Mouse (Mus musculus) hindbrain, embryonic 13.5 days (tissue): ENCODE data around the gene Brk1. TPM values are rescaled to one million over a fixed set of nuclear protein-coding genes. Genes with fewer than 3 reads are reported as not detected.

Experiments used
- polyA plus RNA-seq: library from polyadenylated mRNA; unstranded; fragments of >200 nt; fragmentation: Nextera tagmentation; extraction: Ambion mirVana; gene quantifications from 2 replicates; pipeline ENCODE4 v1.2.1, GENCODE M21; 2015

Gene Brk1
- polyA plus RNA-seq, 1 experiment from 2014 or later: 235 TPM

Other genes with a start within 250 kb of the Brk1 start
- gene Tada3, start 226.9 kb upstream of the Brk1 start, polyA plus RNA-seq: 70.0 and 70.6 TPM in 2 replicates
- 416 and 430 TPM in 2 replicates for gene Arpc4, start 226.7 kb upstream of the Brk1 start, polyA plus RNA-seq
- gene Ttll3, start 215.5 kb upstream of the Brk1 start, polyA plus RNA-seq: 11.8 TPM in 2 replicates
- gene Rpusd3, start 185.4 kb upstream of the Brk1 start, polyA plus RNA-seq: 17.5 and 19.5 TPM in 2 replicates
- gene Cidec, start 169.0 kb upstream of the Brk1 start, polyA plus RNA-seq: not detected in 2 replicates
- 92.9 and 96.9 TPM in 2 replicates for gene Jagn1, start 162.2 kb upstream of the Brk1 start, polyA plus RNA-seq
- gene Il17re, start 146.3 kb upstream of the Brk1 start, polyA plus RNA-seq: 0.09 and 0.17 TPM in 2 replicates
- 2.0 and 2.4 TPM in 2 replicates for gene Il17rc, start 133.3 kb upstream of the Brk1 start, polyA plus RNA-seq
- 67.2 and 72.4 TPM in 2 replicates for gene Creld1, start 121.5 kb upstream of the Brk1 start, polyA plus RNA-seq
- 5.3 and 7.1 TPM in 2 replicates for gene Prrt3, start 102.8 kb upstream of the Brk1 start, polyA plus RNA-seq
- 105 and 110 TPM in 2 replicates for gene Emc3, start 73.1 kb upstream of the Brk1 start, polyA plus RNA-seq
- 3.0 and 3.2 TPM in 2 replicates for gene Fancd2, start 73.1 kb upstream of the Brk1 start, polyA plus RNA-seq
- gene Fancd2os, start 4.1 kb upstream of the Brk1 start, polyA plus RNA-seq: 0.19 and 0.23 TPM in 2 replicates
- gene Vhl, start 19.2 kb downstream of the Brk1 start, polyA plus RNA-seq: 65.0 and 68.5 TPM in 2 replicates
- gene Irak2, start 33.7 kb downstream of the Brk1 start, polyA plus RNA-seq: 1.7 and 2.1 TPM in 2 replicates
- gene Tatdn2, start 92.3 kb downstream of the Brk1 start, polyA plus RNA-seq: 0.72 and 0.83 TPM in 2 replicates
- 0.29 TPM in 1 of 2 replicates, not detected in the other for gene Ghrl, start 115.1 kb downstream of the Brk1 start, polyA plus RNA-seq
- 216 and 218 TPM in 2 replicates for gene Sec13, start 136.0 kb downstream of the Brk1 start, polyA plus RNA-seq